Mouse (Mus musculus) adrenal gland, adult (tissue): ENCODE measurements at regions not wholly inside any gene's neighbourhood (a gene's known extent, or its start where the extent isn't known, plus 50 kb on each side); places are given as distances from the start of the nearest gene placed in this dataset.

Experiments
- DNase-seq, 2 experiments: peaks; one replicate each; pipeline ENCODE4 v3.0.0; 2022 to 2023; ENCODE audit warnings: low spot score in 1 of 2; ENCODE audit not compliant: inconsistent age in 2 of 2

- DNase-seq, result peak in 1 of 2 experiments; percentile 58
Observed at GRCm38 (mm10) chr11:113087084-113087483, 305.1 kb downstream of the Sox9 start.

- DNase-seq, result no peak
Observed at GRCm38 (mm10) chr11:113089637-113090351, 307.8 kb downstream of the Sox9 start.

- DNase-seq, result no peak
Observed at GRCm38 (mm10) chr11:113091901-113092568, 310.0 kb downstream of the Sox9 start.

GRCm38 (mm10) chr11:113093895-113094445, 311.9 kb downstream of the Sox9 start:
- DNase-seq, result no peak

- no peak for DNase-seq
Observed at GRCm38 (mm10) chr11:113095625-113096024, 313.6 kb downstream of the Sox9 start.

GRCm38 (mm10) chr11:113096209-113096608, 314.2 kb downstream of the Sox9 start:
- DNase-seq, result no peak

GRCm38 (mm10) chr11:113098360-113098759, 316.3 kb downstream of the Sox9 start:
- DNase-seq, result no peak

- DNase-seq, result peak in 1 of 2 experiments; percentile 36
Observed at GRCm38 (mm10) chr11:113100800-113101199, 318.8 kb downstream of the Sox9 start.

GRCm38 (mm10) chr11:113101534-113101933, 319.5 kb downstream of the Sox9 start:
- no peak for DNase-seq

- peak; percentile 69 to 84 for DNase-seq
Observed at GRCm38 (mm10) chr11:113103161-113103845, 321.3 kb downstream of the Sox9 start.

- no peak for DNase-seq
Observed at GRCm38 (mm10) chr11:113105371-113105770, 323.3 kb downstream of the Sox9 start.

- peak in 1 of 2 experiments; percentile 53 for DNase-seq
Observed at GRCm38 (mm10) chr11:113107205-113107844, 325.3 kb downstream of the Sox9 start.

GRCm38 (mm10) chr11:113107966-113108699, 326.1 kb downstream of the Sox9 start:
- no peak for DNase-seq

- DNase-seq, result peak in 1 of 2 experiments; percentile 61
Observed at GRCm38 (mm10) chr11:113109096-113109495, 327.1 kb downstream of the Sox9 start.

- DNase-seq, result no peak
Observed at GRCm38 (mm10) chr11:113113220-113113817, 331.3 kb downstream of the Sox9 start.

GRCm38 (mm10) chr11:113117179-113117898, 335.3 kb downstream of the Sox9 start:
- no peak for DNase-seq

GRCm38 (mm10) chr11:113120570-113120969, 338.5 kb downstream of the Sox9 start:
- no peak for DNase-seq

GRCm38 (mm10) chr11:113121307-113121706, 339.3 kb downstream of the Sox9 start:
- no peak for DNase-seq

- no peak for DNase-seq
Observed at GRCm38 (mm10) chr11:113122137-113122536, 340.1 kb downstream of the Sox9 start.
